Mouse (Mus musculus): ENCODE measurements around the gene Acbd5. TPM values are rescaled to one million over a fixed set of nuclear protein-coding genes. Genes with fewer than 3 reads are reported as not detected.

Acbd5 gene
- total RNA-seq, 2 experiments from 2014 or later = 72.0 to 74.9 TPM

Other genes starting within 250 kb of the Acbd5 start
- gene Pdss1, start 172.6 kb upstream of the Acbd5 start, total RNA-seq (2021) = 10 to 100 TPM; 14.6 to 15.0 TPM
- 100 to 1,000 TPM; 137 to 140 TPM for gene Abi1, start 27.9 kb upstream of the Acbd5 start, total RNA-seq (2021)
- gene Mastl, start 87.9 kb downstream of the Acbd5 start, total RNA-seq (2021) = 1 to 10 TPM; 1.3 to 1.6 TPM
- gene Yme1l1, start 88.2 kb downstream of the Acbd5 start, total RNA-seq (2021) = 10 to 100 TPM; 89.5 to 94.1 TPM
- gene 4931423N10Rik, start 139.3 kb downstream of the Acbd5 start, total RNA-seq (2021) = under 1 TPM in 1 of 2 experiments, not detected in 1; 0.32 TPM

All from left cerebral cortex, postnatal 14 days (tissue).